Mouse (Mus musculus) Muller cell, postnatal 12 days (primary cell): ENCODE data around the gene Hhipl1.

Source experiments
- DNase-seq: peaks from one replicate; pipeline ENCODE4 v3.0.0-alpha.2; 2015; ENCODE audit errors: inconsistent ontology term

Gene Hhipl1

GRCm38 (mm10) chr12:108312432-108312851, 6.4 kb downstream of the Hhipl1 start:
- DNase-seq = no peak

GRCm38 (mm10) chr12:108313244-108313772, 7.2 kb downstream of the Hhipl1 start:
- DNase-seq = no peak

GRCm38 (mm10) chr12:108315818-108316217, 9.7 kb downstream of the Hhipl1 start:
- no peak for DNase-seq

- DNase-seq = no peak
These were observed 10.6 kb downstream of the Hhipl1 start for GRCm38 (mm10) chr12:108316655-108317054.

GRCm38 (mm10) chr12:108317201-108317738, 11.2 kb downstream of the Hhipl1 start:
- no peak for DNase-seq

GRCm38 (mm10) chr12:108317826-108318430, 11.9 kb downstream of the Hhipl1 start:
- no peak for DNase-seq

- no peak for DNase-seq
These were observed 12.4 kb downstream of the Hhipl1 start for GRCm38 (mm10) chr12:108318499-108318898.

- DNase-seq = no peak
These were observed 14.0 kb downstream of the Hhipl1 start for GRCm38 (mm10) chr12:108320096-108320495.

- peak; percentile 16 for DNase-seq
These were observed 20.3 kb downstream of the Hhipl1 start for GRCm38 (mm10) chr12:108326401-108326800.

- peak; percentile 54 for DNase-seq
These were observed 21.9 kb downstream of the Hhipl1 start for GRCm38 (mm10) chr12:108327889-108328491.

GRCm38 (mm10) chr12:108333056-108333455, 27.0 kb downstream of the Hhipl1 start:
- peak; percentile 91 for DNase-seq

- DNase-seq = no peak
These were observed 27.4 kb downstream of the Hhipl1 start for GRCm38 (mm10) chr12:108333481-108333882.

- peak; percentile 100 for DNase-seq
These were observed 27.9 kb downstream of the Hhipl1 start, which contains the start of gene Cyp46a1 for GRCm38 (mm10) chr12:108333895-108334445. Cyp46a1 (plus strand) TSS chr12:108334381.

GRCm38 (mm10) chr12:108334529-108334928, 28.5 kb downstream of the Hhipl1 start:
- peak; percentile 42 for DNase-seq

- DNase-seq = peak; percentile 47
These were observed 32.6 kb downstream of the Hhipl1 start for GRCm38 (mm10) chr12:108338572-108339190.

- DNase-seq = no peak
These were observed 42.1 kb downstream of the Hhipl1 start for GRCm38 (mm10) chr12:108348151-108348550.

GRCm38 (mm10) chr12:108349026-108349425, 43.0 kb downstream of the Hhipl1 start:
- DNase-seq = no peak

- no peak for DNase-seq
These were observed 44.9 kb downstream of the Hhipl1 start for GRCm38 (mm10) chr12:108350931-108351330.

- DNase-seq = no peak
These were observed 46.5 kb downstream of the Hhipl1 start for GRCm38 (mm10) chr12:108352371-108353136.

- DNase-seq = no peak
These were observed 48.2 kb downstream of the Hhipl1 start for GRCm38 (mm10) chr12:108354284-108354683.

GRCm38 (mm10) chr12:108355271-108355670, 49.2 kb downstream of the Hhipl1 start:
- no peak for DNase-seq
